Mouse (Mus musculus) intestine, embryonic 14.5 days (tissue): ENCODE data around the gene Dkk3. TPM values are rescaled to one million over a fixed set of nuclear protein-coding genes. Genes with fewer than 3 reads are reported as not detected.

Source experiments
- ATAC-seq: fragments of 200-750 bp; cut with Nextera tagmentation; replicated peaks from 2 replicates; pipeline ENCODE4 v1.8.0; 2017; ENCODE audit warnings: low read depth, moderate number of reproducible peaks, moderate TSS enrichment, moderate library complexity; ENCODE audit not compliant: low FRiP score, low TSS enrichment
- DNase-seq: peaks from one replicate; pipeline ENCODE4 v3.0.0-alpha.2; 2018; ENCODE audit warnings: low spot score
- H3K27ac ChIP-seq: fragments of 300-500 bp; sonication (generic); 2 replicates; pipeline ENCODE4 v1.5.1; 2014; ENCODE audit warnings: low read depth, mild to moderate bottlenecking, control low read depth
- H3K27me3 ChIP-seq: fragments of 300-500 bp; sonication (generic); replicated peaks from 2 replicates; pipeline ENCODE4 v1.6.1; 2014; ENCODE audit warnings: low read length, control low read depth; ENCODE audit not compliant: control insufficient read depth, insufficient read depth
- H3K36me3 ChIP-seq: fragments of 300-500 bp; sonication (generic); 2 replicates; pipeline ENCODE4 v1.6.1; 2014; ENCODE audit warnings: low read length, control low read depth; ENCODE audit not compliant: control insufficient read depth, insufficient read depth
- H3K4me1 ChIP-seq: fragments of 300-500 bp; sonication (generic); replicated peaks from 2 replicates; pipeline ENCODE4 v1.6.1; 2014; ENCODE audit warnings: low read length, control low read depth, mixed read lengths; ENCODE audit not compliant: control insufficient read depth, insufficient read depth
- H3K4me2 ChIP-seq: fragments of 300-500 bp; sonication (generic); 2 replicates; pipeline ENCODE4 v1.6.1; 2014; ENCODE audit warnings: low read length
- H3K4me3 ChIP-seq: fragments of 300-500 bp; sonication (generic); 2 replicates; pipeline ENCODE4 v1.5.1; 2014; ENCODE audit warnings: low read depth, low read length, control low read depth, mixed read lengths
- H3K9ac ChIP-seq: fragments of 300-500 bp; sonication (generic); 2 replicates; pipeline ENCODE4 v1.6.1; 2014; ENCODE audit warnings: mild to moderate bottlenecking, low read length
- H3K9me3 ChIP-seq: fragments of 300-500 bp; sonication (generic); 2 replicates; pipeline ENCODE4 v1.6.1; 2016; ENCODE audit warnings: low read length, control low read depth; ENCODE audit not compliant: control insufficient read depth
- WGBS: fragments of 180-500 bp; shearing (Covaris S2); extraction: QIAGEN DNeasy Blood & Tissue Kit; methylation state at CpG from one replicate; pipeline ENCODE4 v1.1.7; 2014; 5-methylcytosine and 5-hydroxymethylcytosine counted together
- polyA plus RNA-seq: library from polyadenylated mRNA; unstranded; fragments of >200 nt; fragmentation: Nextera tagmentation; extraction: Ambion mirVana; gene quantifications from 2 replicates; pipeline ENCODE4 v1.2.1, GENCODE M21; 2014

Dkk3 gene
- polyA plus RNA-seq, 1 experiment from 2014 or later: 22.9 TPM

DNA sequence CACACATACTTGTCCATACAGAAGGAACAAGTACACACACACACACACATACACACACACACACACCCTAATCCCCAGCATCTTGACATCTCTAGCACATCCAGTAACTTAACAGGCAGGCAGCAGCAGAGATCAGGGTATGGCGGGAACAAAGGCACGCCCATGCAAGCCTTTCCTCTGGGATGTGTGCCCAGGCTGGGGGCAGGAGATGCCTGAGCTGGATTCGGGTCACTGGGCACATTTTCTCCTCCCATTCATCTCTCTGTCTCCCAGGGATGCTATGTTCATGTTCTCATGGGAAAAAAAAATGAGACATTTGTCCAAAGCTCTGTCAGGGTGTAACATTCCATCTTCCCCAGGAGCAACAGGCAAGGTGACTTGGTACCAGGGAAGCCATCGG lies 14.9 kb downstream of the Dkk3 start:
- no peak for DNase-seq
- no peaks in the 10 kb centered on the region for H3K27me3 ChIP-seq
- no peaks in the 10 kb centered on the region for H3K9me3 ChIP-seq
- H3K27ac ChIP-seq: no peak overlapping the region
- H3K9ac ChIP-seq: no peak overlapping the region
- no peak overlapping the region for H3K4me3 ChIP-seq
- no peak for ATAC-seq
- H3K36me3 ChIP-seq: no peaks in the 10 kb centered on the region
- 75% methylated on average over 4 of the region's 4 CpGs for WGBS
- no peak overlapping the region for H3K4me2 ChIP-seq
- H3K4me1 ChIP-seq: no peaks in the 10 kb centered on the region; the same call in 1 of the 2 replicates

DNA sequence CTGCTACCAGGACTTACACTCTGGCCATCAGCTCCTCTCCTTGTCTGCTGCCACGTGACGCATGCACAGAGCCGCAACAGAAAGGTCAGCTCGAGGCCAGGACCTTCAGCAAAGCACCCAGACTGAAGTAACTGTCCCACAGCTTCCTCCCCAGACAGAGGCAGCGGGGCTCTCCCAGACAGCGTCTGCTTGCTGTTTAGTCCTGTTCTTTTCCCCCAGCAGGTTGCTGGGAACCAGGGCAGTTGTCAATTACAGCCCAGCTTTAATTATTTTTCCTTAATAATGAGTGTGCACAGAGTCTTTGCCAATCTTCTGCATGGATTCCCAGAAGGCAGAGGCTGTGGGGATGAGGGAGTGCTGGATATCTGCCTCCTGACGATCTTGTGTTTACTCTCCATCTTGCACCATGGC lies 15.8 kb downstream of the Dkk3 start:
- Histone ChIP-seq H3K9ac (no peak overlapping the region), H3K4me2 (no peak overlapping the region), H3K36me3 (no peaks in the 10 kb centered on the region), H3K9me3 (no peaks in the 10 kb centered on the region), H3K27ac (no peak overlapping the region), H3K27me3 (no peaks in the 10 kb centered on the region), H3K4me3 (no peak overlapping the region), H3K4me1 (no peaks in the 10 kb centered on the region; the same call in 1 of the 2 replicates)
- WGBS: 33% methylated on average over 7 of the region's 7 CpGs
- DNase-seq (no peak), ATAC-seq (no peak)

DNA sequence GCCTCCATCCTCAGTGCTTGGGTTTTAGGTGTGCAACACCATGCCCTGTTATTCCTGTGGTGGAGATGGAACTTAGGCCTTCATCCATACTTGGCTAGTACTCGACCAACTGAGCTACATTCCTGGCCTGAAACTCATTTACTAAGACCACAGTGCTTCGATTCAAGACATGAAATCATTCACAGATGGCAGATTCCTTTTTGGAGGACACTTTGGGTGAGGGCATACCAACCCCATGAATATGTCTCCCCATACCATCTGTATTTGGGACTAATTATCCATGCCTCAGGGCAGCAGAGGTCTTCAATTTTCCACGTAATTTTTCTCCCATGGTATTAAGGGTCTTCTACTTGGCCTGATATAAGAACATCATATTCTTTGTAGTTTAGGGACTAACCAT lies 16.2 kb downstream of the Dkk3 start:
- WGBS: 85% methylated on average over 3 of the region's 3 CpGs
- DNase-seq: no peak
- H3K36me3 ChIP-seq: no peaks in the 10 kb centered on the region
- ATAC-seq: no peak
- H3K27ac ChIP-seq: no peak overlapping the region
- H3K9me3 ChIP-seq: no peaks in the 10 kb centered on the region
- no peaks in the 10 kb centered on the region; the same call in 1 of the 2 replicates for H3K4me1 ChIP-seq
- H3K9ac ChIP-seq: no peak overlapping the region
- H3K4me2 ChIP-seq: no peak overlapping the region
- no peaks in the 10 kb centered on the region for H3K27me3 ChIP-seq
- H3K4me3 ChIP-seq: no peak overlapping the region

DNA sequence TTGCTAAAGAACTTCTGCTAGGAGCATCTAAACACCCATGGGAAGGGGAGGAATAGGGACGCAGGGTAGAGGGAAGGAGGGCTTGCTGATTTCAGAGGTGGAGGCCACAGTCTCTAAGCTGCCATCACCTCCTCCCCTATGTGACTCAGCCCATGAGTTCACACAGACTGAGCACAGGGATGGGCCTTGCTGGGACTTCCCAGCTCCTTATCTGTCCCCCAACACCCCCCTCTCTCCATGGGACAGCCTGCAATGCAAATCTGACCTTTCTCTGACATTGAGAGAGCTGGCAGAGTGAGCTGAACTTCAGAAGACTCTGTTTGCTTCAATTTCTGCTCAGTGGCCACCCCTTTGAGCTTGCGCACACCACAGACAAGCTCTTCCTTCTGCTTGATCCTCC lies 18.1 kb downstream of the Dkk3 start:
- ATAC-seq (0 out of 2 replicates have a peak, but pooled peaks have one; percentile 19), DNase-seq (no peak)
- WGBS: 88% methylated on average over 2 of the region's 2 CpGs
- Histone ChIP-seq H3K27me3 (no peaks in the 10 kb centered on the region), H3K9ac (no peak overlapping the region), H3K27ac (no peak overlapping the region), H3K4me2 (no peak overlapping the region), H3K36me3 (no peaks in the 10 kb centered on the region), H3K4me3 (no peak overlapping the region), H3K9me3 (no peaks in the 10 kb centered on the region), H3K4me1 (no peaks in the 10 kb centered on the region; the same call in 1 of the 2 replicates)

DNA sequence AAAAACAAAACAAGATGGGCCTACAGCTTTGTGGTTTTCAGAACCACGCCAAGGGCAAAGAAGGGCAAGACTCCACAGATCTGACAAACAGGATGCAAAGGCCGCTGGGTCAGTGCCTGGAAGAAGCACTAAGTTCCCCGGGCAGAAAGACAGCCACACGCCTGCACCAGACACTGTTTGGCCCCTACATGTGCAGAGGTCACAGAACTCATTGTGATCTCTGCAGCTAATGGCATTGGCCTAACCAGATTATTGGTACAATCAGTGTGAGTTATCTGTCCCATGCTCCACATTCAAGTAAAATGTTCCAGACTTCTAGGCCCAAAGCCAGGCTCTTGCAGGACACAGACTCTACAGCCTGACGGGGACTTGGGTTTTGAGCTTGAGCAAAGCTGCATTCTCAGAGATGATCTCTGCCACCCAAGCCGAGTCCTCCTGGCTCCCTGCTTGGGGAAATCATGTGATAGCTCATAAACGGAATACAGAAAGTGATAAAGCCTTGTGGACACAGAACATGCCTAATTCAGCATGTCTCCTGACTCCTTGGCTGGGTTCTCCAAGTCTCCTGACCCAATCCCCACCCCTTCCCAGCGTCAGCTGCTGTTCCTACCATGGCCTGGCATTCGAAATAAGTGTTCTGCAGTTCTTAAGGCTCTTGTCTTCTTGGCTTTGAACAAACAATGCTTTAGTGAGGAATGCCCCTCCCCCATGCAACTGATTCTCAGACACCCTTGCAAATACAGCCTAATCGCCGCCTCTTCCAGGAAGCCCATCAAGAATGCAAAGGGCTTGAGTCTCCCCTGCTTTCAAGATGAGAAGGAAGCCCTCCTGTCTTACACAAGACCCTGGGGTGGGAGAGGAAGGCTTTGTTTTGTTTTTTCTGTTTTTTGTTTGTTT lies 20.1 kb downstream of the Dkk3 start:
- Histone ChIP-seq H3K4me2 (no peak overlapping the region), H3K4me3 (no peak overlapping the region), H3K4me1 (no peaks in the 10 kb centered on the region; the same call in 1 of the 2 replicates), H3K36me3 (no peaks in the 10 kb centered on the region), H3K27me3 (no peaks in the 10 kb centered on the region), H3K27ac (no peak overlapping the region), H3K9ac (no peak overlapping the region), H3K9me3 (no peaks in the 10 kb centered on the region)
- DNase-seq: no peak
- WGBS: 60% methylated on average over 11 of the region's 11 CpGs
- no peak for ATAC-seq

DNA sequence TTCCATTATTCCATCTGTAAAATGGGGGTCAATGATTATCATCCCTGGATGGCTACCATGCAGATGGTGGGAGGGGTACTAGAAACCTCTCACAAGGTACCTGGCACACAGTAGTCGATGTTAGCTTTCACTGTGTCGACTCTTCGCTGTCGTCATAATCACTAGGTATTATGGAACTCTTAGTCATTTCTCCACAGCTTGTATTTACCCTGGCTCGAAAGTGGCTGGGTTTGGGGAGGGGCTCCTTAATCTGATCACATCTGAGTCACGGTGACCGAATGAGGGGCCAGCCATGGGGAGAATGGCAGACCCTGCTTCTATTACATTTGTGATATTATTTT lies 20.7 kb downstream of the Dkk3 start:
- ATAC-seq: no peak
- H3K27ac ChIP-seq: no peak overlapping the region
- no peak for DNase-seq
- H3K9ac ChIP-seq: no peak overlapping the region
- no peaks in the 10 kb centered on the region; the same call in 1 of the 2 replicates for H3K4me1 ChIP-seq
- no peaks in the 10 kb centered on the region for H3K36me3 ChIP-seq
- H3K27me3 ChIP-seq: no peaks in the 10 kb centered on the region
- no peak overlapping the region for H3K4me2 ChIP-seq
- no peaks in the 10 kb centered on the region for H3K9me3 ChIP-seq
- H3K4me3 ChIP-seq: no peak overlapping the region
- WGBS: 70% methylated on average over 7 of the region's 7 CpGs

DNA sequence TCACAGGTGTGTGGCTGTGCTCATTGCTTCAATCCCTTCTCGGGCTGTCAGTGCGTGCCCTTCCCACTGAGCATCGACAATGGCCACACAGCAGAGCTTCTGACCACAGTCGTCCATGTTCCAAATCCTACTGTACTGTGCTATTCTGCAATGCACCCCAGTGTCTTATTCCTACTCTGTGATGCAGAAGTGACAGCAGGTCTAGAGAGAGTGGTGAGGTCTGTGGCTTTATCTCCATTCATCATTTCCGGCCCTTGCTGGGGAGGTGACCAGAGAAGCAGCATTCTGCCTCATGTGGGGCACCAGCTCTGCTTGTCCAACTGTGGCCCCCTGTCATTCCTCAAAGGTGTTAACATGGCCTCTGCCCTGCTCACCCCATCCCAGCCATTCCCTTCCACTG lies 22.3 kb downstream of the Dkk3 start:
- H3K4me3 ChIP-seq: no peak overlapping the region
- no peak for DNase-seq
- H3K9me3 ChIP-seq: no peaks in the 10 kb centered on the region
- no peak overlapping the region for H3K27ac ChIP-seq
- 89% methylated on average over 5 of the region's 5 CpGs for WGBS
- no peaks in the 10 kb centered on the region; the same call in 1 of the 2 replicates for H3K4me1 ChIP-seq
- H3K4me2 ChIP-seq: no peak overlapping the region
- no peak overlapping the region for H3K9ac ChIP-seq
- no peaks in the 10 kb centered on the region for H3K36me3 ChIP-seq
- no peak for ATAC-seq
- H3K27me3 ChIP-seq: no peaks in the 10 kb centered on the region

DNA sequence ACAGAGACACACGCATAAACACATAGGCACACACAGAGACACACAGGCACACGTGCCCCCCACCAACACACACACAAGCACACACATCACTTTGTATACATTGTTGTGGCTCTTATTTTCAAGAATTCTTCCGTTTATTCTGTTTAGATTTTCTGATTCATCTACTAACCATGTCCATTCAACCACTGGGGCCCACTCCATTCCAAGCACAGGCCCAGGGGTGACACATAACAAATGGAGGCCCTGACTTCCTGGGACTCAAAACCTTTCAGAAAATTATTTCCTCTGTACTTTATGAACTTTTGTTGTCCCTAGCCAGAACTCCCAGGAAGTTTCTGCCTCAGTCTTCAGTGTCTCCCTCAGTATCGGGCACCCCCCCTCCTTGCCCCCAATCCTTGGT lies 23.7 kb downstream of the Dkk3 start:
- no peaks in the 10 kb centered on the region for H3K36me3 ChIP-seq
- H3K9me3 ChIP-seq: no peaks in the 10 kb centered on the region
- no peaks in the 10 kb centered on the region; the same call in 1 of the 2 replicates for H3K4me1 ChIP-seq
- ATAC-seq (no peak), DNase-seq (no peak)
- H3K4me2 ChIP-seq: no peak overlapping the region
- H3K9ac ChIP-seq: no peak overlapping the region
- no peaks in the 10 kb centered on the region for H3K27me3 ChIP-seq
- no peak overlapping the region for H3K4me3 ChIP-seq
- 87% methylated on average over 4 of the region's 4 CpGs for WGBS
- H3K27ac ChIP-seq: no peak overlapping the region

DNA sequence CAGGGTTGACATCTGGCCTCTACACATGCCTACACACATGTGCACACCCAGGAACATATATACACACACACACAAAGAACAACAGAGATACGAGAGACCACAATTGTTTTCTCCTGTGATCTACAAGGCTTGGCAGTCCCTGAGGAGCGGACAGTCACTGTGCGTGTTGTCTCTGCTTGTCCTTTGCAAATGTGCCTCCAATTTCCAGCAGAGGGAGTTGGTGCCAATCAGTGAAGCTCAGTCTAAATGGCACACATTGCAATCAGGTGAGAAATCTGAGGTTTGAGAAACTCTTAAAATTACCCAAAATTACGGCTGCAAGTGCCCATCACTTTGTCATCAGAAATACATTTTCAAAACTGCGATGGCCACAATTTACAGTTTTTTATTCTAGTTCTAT lies 25.6 kb downstream of the Dkk3 start:
- 91% methylated on average over 5 of the region's 5 CpGs for WGBS
- Histone ChIP-seq H3K4me3 (no peak overlapping the region), H3K4me2 (no peak overlapping the region), H3K27me3 (no peaks in the 10 kb centered on the region), H3K4me1 (no peaks in the 10 kb centered on the region), H3K9ac (no peak overlapping the region), H3K27ac (no peak overlapping the region), H3K36me3 (no peaks in the 10 kb centered on the region), H3K9me3 (no peaks in the 10 kb centered on the region)
- ATAC-seq: no peak
- no peak for DNase-seq
